Mouse (Mus musculus) heart, embryonic 16.5 days (tissue): Measurements from ENCODE around the gene Ddx52. TPM values are rescaled to one million over a fixed set of nuclear protein-coding genes. Genes with fewer than 3 reads are reported as not detected.

Source experiments
- ATAC-seq: fragments of 200-750 bp; cut with Nextera tagmentation; replicated peaks from 2 replicates; pipeline ENCODE4 v1.8.0; 2017; ENCODE audit warnings: moderate number of reproducible peaks; ENCODE audit not compliant: insufficient read depth, low FRiP score; ENCODE audit errors: extremely low read depth
- H3K27ac ChIP-seq: fragments of 300-500 bp; sonication (generic); 2 replicates; pipeline ENCODE4 v1.5.1; 2014; ENCODE audit warnings: mild to moderate bottlenecking, low read length, control low read depth, moderate library complexity
- H3K27me3 ChIP-seq: fragments of 300-500 bp; sonication (generic); 2 replicates; pipeline ENCODE4 v1.6.1; 2014; ENCODE audit warnings: low read length, mixed read lengths; ENCODE audit not compliant: control insufficient read depth, insufficient read depth
- H3K36me3 ChIP-seq: fragments of 300-500 bp; sonication (generic); 2 replicates; pipeline ENCODE4 v1.6.1; 2014; ENCODE audit not compliant: control insufficient read depth, insufficient read depth
- H3K4me1 ChIP-seq: fragments of 300-500 bp; sonication (generic); 2 replicates; pipeline ENCODE4 v1.6.1; 2014; ENCODE audit warnings: low read length, mixed read lengths; ENCODE audit not compliant: control insufficient read depth, insufficient read depth
- H3K4me2 ChIP-seq: fragments of 300-500 bp; sonication (generic); 2 replicates; pipeline ENCODE4 v1.6.1; 2014; ENCODE audit warnings: low read depth, mild to moderate bottlenecking, control low read depth, low read length
- H3K4me3 ChIP-seq: fragments of 300-500 bp; sonication (generic); 2 replicates; pipeline ENCODE4 v1.5.1; 2014; ENCODE audit warnings: mild to moderate bottlenecking, control low read depth, low read length
- H3K9ac ChIP-seq: fragments of 300-500 bp; sonication (generic); 2 replicates; pipeline ENCODE4 v1.6.1; 2014; ENCODE audit warnings: low read length, control low read depth
- H3K9me3 ChIP-seq: fragments of 300-500 bp; sonication (generic); replicated peaks from 2 replicates; pipeline ENCODE4 v1.6.1; 2016; ENCODE audit warnings: low read length; ENCODE audit not compliant: control insufficient read depth
- WGBS: fragments of 180-500 bp; shearing (Covaris S2); extraction: QIAGEN DNeasy Blood & Tissue Kit; methylation state at CpG from one replicate; pipeline ENCODE4 v1.1.7; 2014; 5-methylcytosine and 5-hydroxymethylcytosine counted together
- polyA plus RNA-seq: library from polyadenylated mRNA; unstranded; fragments of >200 nt; fragmentation: Nextera tagmentation; extraction: Ambion mirVana; gene quantifications from 2 replicates; pipeline ENCODE4 v1.2.1, GENCODE M21; 2015

Gene Ddx52
- polyA plus RNA-seq, 1 experiment from 2014 or later = 19.3 TPM

DNA sequence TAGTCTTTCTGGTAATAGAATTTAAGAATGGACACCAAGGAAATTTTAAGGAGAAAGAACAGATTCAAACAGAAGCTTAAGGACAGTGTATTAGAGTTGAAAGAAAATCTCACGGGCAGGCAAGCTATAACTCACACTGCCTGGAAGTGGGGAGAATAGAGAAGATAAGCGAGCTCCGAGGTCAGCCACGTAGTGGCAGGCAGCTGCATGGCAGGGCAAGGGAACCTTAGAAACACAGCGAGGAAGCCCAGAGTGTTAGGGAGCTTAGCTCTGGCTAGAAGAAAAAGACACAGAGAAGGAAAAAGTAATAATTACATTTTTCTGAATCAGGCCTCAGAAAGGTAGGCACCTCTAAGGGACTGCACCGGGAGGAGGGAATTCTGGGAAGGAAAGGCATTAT lies 38.1 kb downstream of the Ddx52 start:
- Histone ChIP-seq H3K9ac (no peak overlapping the region), H3K36me3 (peaks cover 40% of the 10 kb centered on the region), H3K9me3 (no peaks in the 10 kb centered on the region), H3K4me2 (no peak overlapping the region), H3K27ac (no peak overlapping the region), H3K27me3 (no peaks in the 10 kb centered on the region), H3K4me3 (no peak overlapping the region), H3K4me1 (no peaks in the 10 kb centered on the region)
- ATAC-seq = no peak
- WGBS = 87% methylated on average over 6 of the region's 6 CpGs

DNA sequence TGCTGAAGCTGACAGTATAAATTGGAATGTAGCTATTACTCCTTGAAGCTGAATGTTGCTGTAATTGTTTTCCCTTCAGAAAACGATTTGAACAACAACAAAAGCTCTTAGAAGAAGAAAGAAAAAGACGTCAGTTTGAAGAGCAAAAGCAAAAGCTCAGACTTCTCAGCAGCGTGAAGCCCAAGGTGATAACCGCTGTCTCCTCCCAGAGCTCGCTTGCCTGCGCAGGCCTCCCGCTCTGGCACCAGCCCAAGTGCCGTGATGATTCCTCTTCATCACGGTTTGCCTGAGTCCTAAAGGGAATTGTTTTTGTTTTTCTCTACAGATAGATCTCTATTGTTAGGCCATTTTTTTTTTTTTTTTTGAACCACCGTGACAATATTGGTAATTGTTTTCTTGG lies 39.5 kb downstream of the Ddx52 start:
- no peak for ATAC-seq
- H3K4me3 ChIP-seq = no peak overlapping the region
- no peaks in the 10 kb centered on the region for H3K27me3 ChIP-seq
- 62% methylated on average over 10 of the region's 10 CpGs for WGBS
- H3K27ac ChIP-seq = no peak overlapping the region
- no peaks in the 10 kb centered on the region for H3K9me3 ChIP-seq
- peaks cover 50% of the 10 kb centered on the region for H3K36me3 ChIP-seq
- H3K4me1 ChIP-seq = no peaks in the 10 kb centered on the region
- H3K9ac ChIP-seq = no peak overlapping the region
- H3K4me2 ChIP-seq = no peak overlapping the region

DNA sequence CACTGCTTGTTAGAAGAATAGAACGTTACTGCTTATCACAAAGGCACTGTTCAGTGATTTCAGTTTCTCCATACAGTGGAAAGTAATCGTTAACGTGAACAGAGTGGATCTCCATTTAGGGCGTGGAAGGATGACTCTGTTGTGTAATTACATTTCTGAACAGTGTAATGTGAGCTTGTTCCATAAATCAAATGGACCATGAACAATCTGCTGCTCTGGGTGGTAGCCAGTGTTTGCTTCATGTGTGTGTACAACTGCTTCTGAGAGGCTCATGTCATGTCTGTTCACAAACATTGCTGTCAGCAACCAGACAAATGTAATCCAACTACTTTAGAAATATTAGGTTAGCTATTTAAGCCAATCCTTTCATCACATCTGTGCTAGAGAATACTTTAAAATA lies 49.8 kb downstream of the Ddx52 start:
- Histone ChIP-seq H3K4me1 (no peaks in the 10 kb centered on the region), H3K9ac (no peak overlapping the region), H3K36me3 (peaks cover 24% of the 10 kb centered on the region), H3K4me3 (no peak overlapping the region), H3K27me3 (no peaks in the 10 kb centered on the region), H3K27ac (no peak overlapping the region), H3K4me2 (no peak overlapping the region), H3K9me3 (no peaks in the 10 kb centered on the region)
- WGBS = 69% methylated on average over 4 of the region's 4 CpGs
- ATAC-seq = no peak

DNA sequence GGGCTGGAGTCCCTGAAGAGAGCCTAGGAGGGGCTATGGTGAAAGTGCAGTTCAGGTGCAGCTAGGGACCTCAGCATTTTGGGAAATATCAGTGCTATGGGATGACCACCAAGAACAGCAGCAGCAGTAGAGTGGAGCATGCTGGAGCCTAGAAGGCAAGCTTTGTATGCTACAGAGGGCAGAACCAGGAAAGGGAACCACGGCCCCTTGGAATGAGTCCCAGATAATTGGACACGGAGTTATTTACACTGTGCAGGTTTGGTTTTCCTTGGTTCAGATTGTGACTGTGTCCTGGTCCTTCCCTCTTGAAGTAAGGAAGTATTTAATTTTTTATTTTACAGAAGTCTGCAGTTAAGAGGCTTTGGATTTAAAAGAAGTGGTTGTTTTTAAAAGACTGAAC lies 51.6 kb downstream of the Ddx52 start:
- WGBS = 39% methylated on average over 2 of the region's 2 CpGs
- no peak overlapping the region for H3K4me2 ChIP-seq
- H3K27me3 ChIP-seq = no peaks in the 10 kb centered on the region
- no peak overlapping the region for H3K27ac ChIP-seq
- no peak overlapping the region for H3K4me3 ChIP-seq
- H3K9ac ChIP-seq = no peak overlapping the region
- no peaks in the 10 kb centered on the region for H3K9me3 ChIP-seq
- no peak for ATAC-seq
- H3K36me3 ChIP-seq = peaks cover 31% of the 10 kb centered on the region
- no peaks in the 10 kb centered on the region for H3K4me1 ChIP-seq

DNA sequence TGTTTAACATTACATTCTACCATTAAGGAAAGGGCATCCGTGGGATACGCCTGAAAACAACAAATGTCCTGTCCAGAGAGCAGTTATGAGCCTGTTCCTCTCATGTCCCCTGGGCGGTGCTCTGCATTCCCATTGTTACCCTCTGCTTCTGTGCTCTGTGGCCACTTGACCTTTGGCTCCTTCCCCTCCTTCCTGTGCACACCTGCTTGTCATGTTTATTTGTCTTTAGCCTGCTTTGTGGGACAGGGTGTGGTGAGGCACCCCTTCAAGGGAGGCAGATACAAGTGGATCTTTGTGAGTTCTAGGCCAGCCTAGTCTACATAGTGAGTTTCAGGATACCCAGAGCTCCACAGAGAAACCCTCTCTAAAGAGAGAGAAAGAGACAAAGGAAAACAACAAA lies 52.6 kb downstream of the Ddx52 start:
- H3K4me1 ChIP-seq = no peaks in the 10 kb centered on the region
- ATAC-seq = no peak
- 88% methylated on average over 3 of the region's 3 CpGs for WGBS
- no peak overlapping the region for H3K27ac ChIP-seq
- H3K27me3 ChIP-seq = no peaks in the 10 kb centered on the region
- H3K9ac ChIP-seq = no peak overlapping the region
- no peaks in the 10 kb centered on the region for H3K9me3 ChIP-seq
- no peak overlapping the region for H3K4me3 ChIP-seq
- no peak overlapping the region for H3K4me2 ChIP-seq
- H3K36me3 ChIP-seq = peaks cover 32% of the 10 kb centered on the region

DNA sequence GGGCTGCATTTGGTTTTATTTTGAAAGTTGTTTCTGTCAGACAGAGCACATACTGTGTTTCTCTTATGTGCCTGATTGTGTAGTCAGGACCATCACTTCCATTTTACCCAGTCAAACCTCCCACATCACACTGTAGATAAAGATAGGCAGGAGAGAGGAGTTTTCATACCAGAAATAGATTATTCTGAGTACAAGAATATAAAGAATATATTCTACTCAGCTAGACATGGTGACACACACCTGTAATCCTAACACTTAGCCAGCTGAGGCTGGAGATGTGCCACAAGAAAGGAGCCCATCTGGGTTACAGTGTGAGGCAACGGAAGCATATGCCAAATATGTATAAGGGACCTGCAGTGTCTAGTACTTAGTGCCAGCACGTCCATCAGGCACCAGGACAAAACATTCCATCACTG lies 53.7 kb downstream of the Ddx52 start:
- peaks cover 28% of the 10 kb centered on the region for H3K36me3 ChIP-seq
- 84% methylated on average over 2 of the region's 2 CpGs for WGBS

DNA sequence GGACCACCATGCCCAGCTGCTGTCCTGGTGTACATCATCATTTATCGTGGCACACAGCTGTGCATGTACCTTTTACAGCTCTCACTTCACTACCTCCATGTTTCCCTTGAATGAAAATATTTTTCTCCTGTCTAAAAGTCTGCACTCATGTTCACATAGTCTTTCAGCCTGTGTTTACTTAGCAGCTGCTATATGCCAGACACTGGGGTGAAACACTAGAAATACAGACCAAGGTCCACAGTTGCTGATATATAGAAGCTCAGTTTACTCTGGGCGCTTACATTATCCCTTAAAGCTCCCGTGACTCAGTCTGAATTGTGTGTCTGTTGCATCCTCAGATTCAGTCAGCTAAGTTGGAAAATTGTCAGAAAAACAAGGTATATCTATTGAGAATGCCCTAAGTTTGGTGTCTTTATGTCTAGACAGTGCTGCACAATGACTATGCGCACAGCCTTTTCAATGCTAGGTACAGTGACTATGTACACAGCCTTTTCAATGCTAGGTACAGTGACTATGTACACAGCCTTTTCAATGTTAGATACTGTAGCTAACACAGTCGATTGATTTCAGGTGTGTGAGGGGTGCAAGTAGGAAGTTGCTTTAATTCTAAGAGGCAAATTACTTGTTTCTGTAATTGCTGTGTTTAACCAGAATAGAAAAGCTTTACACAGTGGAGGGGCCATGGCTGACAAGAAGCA lies 55.5 kb downstream of the Ddx52 start:
- no peak for ATAC-seq
- Histone ChIP-seq H3K27ac (no peak overlapping the region), H3K4me3 (no peak overlapping the region), H3K9ac (no peak overlapping the region), H3K4me1 (no peaks in the 10 kb centered on the region), H3K36me3 (peaks cover 37% of the 10 kb centered on the region), H3K9me3 (no peaks in the 10 kb centered on the region), H3K27me3 (no peaks in the 10 kb centered on the region), H3K4me2 (no peak overlapping the region)
- 91% methylated on average over 5 of the region's 5 CpGs for WGBS

More for the DNA sequence above, 53.7 kb downstream of the Ddx52 start:
- Histone ChIP-seq H3K4me1 (no peaks in the 10 kb centered on the region), H3K27me3 (no peaks in the 10 kb centered on the region), H3K27ac (no peak overlapping the region), H3K9me3 (no peaks in the 10 kb centered on the region), H3K4me3 (no peak overlapping the region), H3K9ac (no peak overlapping the region), H3K4me2 (no peak overlapping the region)
- ATAC-seq = no peak

DNA sequence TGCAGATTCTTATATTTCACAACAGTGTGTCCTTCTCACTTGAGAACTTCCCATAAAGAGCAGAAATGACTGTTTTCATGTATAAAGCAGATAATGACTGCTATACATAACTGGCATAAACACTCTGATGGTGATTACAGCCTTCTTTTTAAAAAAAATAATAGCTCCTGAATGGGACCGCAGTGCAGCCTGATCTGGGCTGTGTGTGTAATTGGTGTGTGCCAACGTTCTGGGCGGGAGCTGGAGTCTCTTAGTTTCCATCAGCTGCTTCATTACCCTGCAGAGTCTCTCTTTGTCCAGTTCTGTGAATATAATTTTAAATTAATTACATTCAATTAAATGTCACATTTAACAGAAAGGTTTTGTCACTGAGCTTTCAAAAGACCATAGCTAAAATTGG lies 57.1 kb downstream of the Ddx52 start:
- H3K4me1 ChIP-seq = no peaks in the 10 kb centered on the region
- WGBS = 94% methylated on average over 3 of the region's 3 CpGs
- H3K9me3 ChIP-seq = no peaks in the 10 kb centered on the region
- peaks cover 40% of the 10 kb centered on the region for H3K36me3 ChIP-seq
- H3K4me3 ChIP-seq = no peak overlapping the region
- no peak overlapping the region for H3K4me2 ChIP-seq
- no peaks in the 10 kb centered on the region for H3K27me3 ChIP-seq
- no peak for ATAC-seq
- H3K9ac ChIP-seq = no peak overlapping the region
- no peak overlapping the region for H3K27ac ChIP-seq

DNA sequence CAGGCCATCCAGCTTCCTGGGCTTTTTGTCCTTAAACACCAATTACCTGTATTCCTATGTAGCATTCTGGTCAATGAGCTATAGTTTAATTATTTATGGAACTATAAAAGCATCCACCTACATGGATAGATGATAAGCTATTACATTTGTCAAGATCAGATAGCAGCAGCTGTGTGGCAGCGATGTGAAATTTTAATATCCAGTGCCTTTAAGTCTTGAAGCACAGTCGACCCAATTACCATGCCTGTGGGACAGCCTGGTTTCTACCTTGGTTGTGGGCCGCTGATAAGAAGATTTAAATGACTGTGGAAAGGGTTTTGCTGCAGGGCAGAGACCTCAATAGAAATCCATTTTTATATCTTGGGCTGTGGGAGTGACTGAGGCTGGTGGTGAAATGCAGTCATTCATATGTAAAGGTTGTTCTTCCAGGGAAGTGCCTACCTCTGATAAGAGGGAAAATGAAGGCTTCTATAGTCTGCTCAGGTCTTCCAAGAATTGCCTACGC lies 57.6 kb downstream of the Ddx52 start:
- Histone ChIP-seq H3K27me3 (no peaks in the 10 kb centered on the region), H3K36me3 (peaks cover 39% of the 10 kb centered on the region), H3K9me3 (no peaks in the 10 kb centered on the region), H3K4me2 (no peak overlapping the region), H3K27ac (no peak overlapping the region), H3K4me1 (no peaks in the 10 kb centered on the region), H3K4me3 (no peak overlapping the region), H3K9ac (no peak overlapping the region)
- WGBS = 75% methylated on average over 4 of the region's 4 CpGs
- no peak for ATAC-seq
